Mouse (Mus musculus) gastrocnemius, postnatal 14 days (tissue): ENCODE measurements around the gene Spsb3. TPM values are rescaled to one million over a fixed set of nuclear protein-coding genes. Genes with fewer than 3 reads are reported as not detected.
A peak's percentile ranks its signal among the peaks of the same experiment; 100 is the strongest.

ENCODE experiments used
- DNase-seq: peaks from one replicate; pipeline ENCODE4 v3.0.0; 2021; ENCODE audit warnings: mixed read lengths
- intact Hi-C: fragments of 180-260 bp; cut with DNase I; formaldehyde crosslinking; loops from one replicate; pipeline ENCODE4 v1.15.1; 2025; ENCODE audit warnings: low total_unique reads
- long read RNA-seq, 2 experiments: library from polyadenylated mRNA; stranded (forward); transcript quantifications; one replicate each; pipeline ENCODE4 v2.0.0; 2021
- total RNA-seq, 2 experiments: library from RNA; stranded (reverse); gene quantifications; 2 replicates each; pipeline ENCODE4 v1.2.3; 2021

The Spsb3 gene
- total RNA-seq: 10 to 100 TPM; 24.4 to 29.2 TPM
- long read RNA-seq, experiment 1, transcript Spsb3-203 (7 exons, 1,641 nt): minor isoform, 13 of 110 reads
- long read RNA-seq, experiment 1, transcript Spsb3-209 (7 exons, 1,953 nt): major isoform, 71 of 110 reads
- long read RNA-seq, experiment 1, partial matches to known transcripts: 3 of 110 reads
- long read RNA-seq, experiment 1, other reads (novel, unspliced or antisense): 19 of 110 reads
- long read RNA-seq, experiment 2, transcript Spsb3-209 (7 exons, 1,953 nt): major isoform, 62 of 91 reads
- long read RNA-seq, experiment 2, transcript Spsb3-203 (7 exons, 1,641 nt): minor isoform, 7 of 91 reads
- long read RNA-seq, experiment 2, transcript Spsb3-202 (7 exons, 2,004 nt): minor isoform, 5 of 91 reads
- long read RNA-seq, experiment 2, partial matches to known transcripts: 2 of 91 reads
- long read RNA-seq, experiment 2, other reads (novel, unspliced or antisense): 15 of 91 reads

- DNase-seq: peak; percentile 99
- intact Hi-C loops: no loop called here
These were observed at the start of gene Spsb3, which contains the start of gene Nubp2 for GRCm38 (mm10) chr17:24886134-24886931. Gene Spsb3 (plus strand): TSS chr17:24886643. Gene Nubp2 (minus strand): TSS chr17:24886349.

DNA sequence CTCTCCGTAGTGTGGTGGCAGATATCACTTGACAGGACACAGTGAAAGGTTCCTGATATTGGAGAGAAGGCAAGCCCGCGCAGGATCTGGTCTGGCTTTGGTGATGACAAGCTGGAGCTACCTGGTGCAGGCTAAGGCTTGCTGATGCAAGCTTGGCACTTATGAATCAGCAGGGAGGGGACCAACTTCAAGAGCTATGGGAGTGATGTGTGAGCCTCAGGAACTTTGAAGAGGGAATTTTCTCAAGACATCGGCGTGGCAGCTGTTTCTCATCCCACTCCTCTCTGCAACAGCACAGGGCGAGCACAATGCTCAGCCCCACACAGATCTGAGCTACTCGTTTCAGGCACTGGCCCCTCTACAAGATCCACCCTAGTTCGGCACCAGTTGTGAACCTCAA, 46.6 kb upstream of the Spsb3 start, which contains the start of gene Hagh:
Gene Hagh, plus strand, starts transcription at position 302 of the 400 bp plus-strand sequence.
- no peak for DNase-seq
- intact Hi-C loops: no loop called here

DNA sequence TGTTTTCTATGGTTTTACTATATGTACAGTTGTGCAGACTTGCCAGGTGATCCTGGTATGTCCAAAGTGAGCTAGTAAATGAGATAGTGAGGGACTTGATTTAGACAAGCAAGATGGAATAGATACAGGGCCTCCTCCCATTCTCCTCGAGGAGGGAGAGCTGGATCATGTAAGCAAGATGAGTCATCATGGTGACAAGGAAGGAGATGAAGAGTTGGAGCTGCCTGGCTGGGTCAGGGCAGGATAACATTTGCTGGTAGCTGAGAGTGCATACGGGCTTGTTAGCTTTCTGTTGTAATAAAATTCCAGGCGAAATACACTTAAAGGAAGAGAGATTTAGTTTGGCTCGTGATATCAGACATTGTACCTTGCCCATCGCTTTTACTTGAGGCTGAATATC, 46.1 kb upstream of the Spsb3 start:
- no peak for DNase-seq

DNA sequence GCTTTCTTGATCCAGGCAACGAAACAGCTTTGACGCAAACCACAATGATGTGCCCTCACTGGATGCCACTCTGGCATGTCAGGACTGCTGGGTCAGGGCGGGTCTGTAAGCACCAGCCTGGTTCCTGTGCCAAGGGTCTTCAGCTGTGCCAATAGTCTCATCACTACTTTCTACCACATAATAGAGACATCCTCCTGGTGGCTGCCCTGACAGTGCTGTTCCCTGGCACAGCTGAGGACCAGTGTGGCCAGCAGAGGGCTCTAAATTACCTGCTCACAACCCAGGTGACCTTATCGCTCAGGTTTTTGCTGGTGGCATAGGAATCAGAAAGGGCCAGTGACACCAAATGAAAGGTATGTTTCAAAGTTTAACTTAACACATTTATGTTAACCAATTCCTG, 45.3 kb upstream of the Spsb3 start:
- no peak for DNase-seq
- intact Hi-C loops: no loop called here

More for the DNA sequence above, 46.1 kb upstream of the Spsb3 start:
- intact Hi-C loops: no loop called here

DNA sequence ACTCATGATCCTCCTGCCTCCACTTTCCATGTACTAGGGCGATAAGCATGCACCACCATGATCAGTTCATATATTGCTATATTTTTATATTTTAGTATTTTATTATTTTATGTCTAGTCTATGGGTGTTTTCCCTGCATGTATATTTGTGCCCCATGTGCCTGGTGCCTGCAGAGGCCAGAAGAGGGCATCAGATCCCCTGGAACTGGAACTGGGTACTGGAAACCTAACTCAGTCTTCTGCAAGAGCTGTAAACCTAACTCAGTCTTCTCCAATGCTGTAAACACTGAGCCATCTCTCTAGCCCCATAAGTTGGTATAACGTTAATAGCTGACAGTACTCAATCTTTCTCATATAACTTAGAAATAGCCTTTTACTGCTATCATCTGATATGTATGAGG, 43.8 kb upstream of the Spsb3 start:
- intact Hi-C loops: no loop called here
- DNase-seq: no peak

GRCm38 (mm10) chr17:24844525-24844924, 41.9 kb upstream of the Spsb3 start:
- no peak for DNase-seq
- intact Hi-C loops: no loop called here

DNA sequence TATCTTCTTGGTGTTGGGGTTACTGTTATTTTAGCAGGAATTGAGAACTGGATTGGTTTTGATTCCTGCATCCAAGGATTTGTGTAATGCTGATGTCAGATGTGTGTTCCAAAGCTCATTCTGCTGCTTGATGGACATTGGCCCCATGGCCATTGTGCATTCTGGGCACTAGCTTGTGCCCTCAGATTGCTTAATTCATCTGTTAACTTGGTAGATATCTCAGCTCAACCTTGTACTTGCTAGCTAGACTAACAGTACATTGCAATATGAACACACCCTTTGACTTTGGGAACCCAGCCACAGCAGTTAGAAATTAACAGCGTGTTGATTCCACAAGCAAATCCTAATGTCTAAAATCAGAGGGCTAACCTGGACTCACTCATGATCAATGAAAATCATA, 39.1 kb upstream of the Spsb3 start:
- no peak for DNase-seq
- intact Hi-C loops: no loop called here

DNA sequence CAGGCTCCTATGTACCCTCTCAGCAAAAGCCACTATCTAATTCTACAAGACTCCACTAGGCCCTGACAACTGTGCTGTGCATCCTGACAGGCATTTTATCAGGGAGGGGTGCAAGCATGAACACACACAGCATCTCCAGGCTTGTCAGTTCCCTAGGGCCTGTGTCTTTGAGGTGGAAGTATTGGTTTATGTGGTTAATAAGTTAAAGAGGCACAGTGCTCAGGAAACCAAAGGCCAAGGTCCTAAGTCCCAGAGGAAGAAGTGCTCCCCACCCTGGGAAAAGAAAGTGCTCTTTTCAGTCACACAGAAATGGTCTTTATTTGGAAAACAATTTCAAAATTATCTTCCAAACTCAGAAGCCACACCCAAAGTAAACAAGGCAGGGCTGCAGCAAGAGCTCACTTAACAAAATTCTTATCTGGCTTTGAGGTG, 37.8 kb upstream of the Spsb3 start:
- intact Hi-C loops: no loop called here
- DNase-seq: no peak

- intact Hi-C loops: no loop called here
- DNase-seq: peak; percentile 52
These were observed 36.7 kb upstream of the Spsb3 start for GRCm38 (mm10) chr17:24849733-24850064.

DNA sequence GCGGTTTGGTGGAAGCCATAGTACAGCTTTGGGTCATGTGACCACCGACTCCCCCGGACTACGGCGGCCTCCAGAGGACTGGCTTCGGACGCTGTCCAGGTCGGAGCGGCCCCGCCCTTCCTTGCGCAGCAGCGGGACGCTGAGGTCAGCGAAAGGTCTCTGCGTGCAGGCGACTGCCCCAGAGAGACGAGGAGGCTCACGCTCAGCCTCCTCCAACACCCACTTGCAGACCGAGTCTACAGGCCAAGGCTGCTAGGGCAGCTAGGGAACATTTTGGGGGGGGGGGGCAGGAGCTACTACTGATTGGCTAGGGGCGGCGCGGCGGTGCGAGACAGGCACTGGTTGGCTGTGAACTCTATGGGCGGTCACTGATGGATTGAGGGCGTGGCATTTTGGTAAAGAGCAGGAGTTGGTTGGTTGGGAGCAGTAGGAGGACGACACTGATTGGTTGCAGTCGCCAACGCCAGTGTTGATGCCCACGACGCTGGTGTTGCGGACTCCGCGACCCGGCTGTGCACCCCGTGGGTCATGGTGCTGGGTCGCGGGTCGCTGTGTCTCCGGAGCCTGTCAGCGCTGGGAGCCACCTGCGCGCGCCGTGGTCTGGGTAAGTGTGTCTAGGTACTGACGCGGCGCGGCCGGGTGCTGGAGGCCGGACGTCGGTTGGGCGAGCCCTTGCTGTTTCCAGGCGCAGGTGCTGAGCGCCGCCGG, 36.2 kb upstream of the Spsb3 start, which contains the start of gene Fahd1:
Gene Fahd1, minus strand, starts transcription at position 300 of the 708 bp plus-strand sequence.
- DNase-seq: peak; percentile 95
- intact Hi-C loops: no loop called here

GRCm38 (mm10) chr17:24850773-24851127, 35.7 kb upstream of the Spsb3 start:
- intact Hi-C loops: no loop called here
- DNase-seq: no peak

DNA sequence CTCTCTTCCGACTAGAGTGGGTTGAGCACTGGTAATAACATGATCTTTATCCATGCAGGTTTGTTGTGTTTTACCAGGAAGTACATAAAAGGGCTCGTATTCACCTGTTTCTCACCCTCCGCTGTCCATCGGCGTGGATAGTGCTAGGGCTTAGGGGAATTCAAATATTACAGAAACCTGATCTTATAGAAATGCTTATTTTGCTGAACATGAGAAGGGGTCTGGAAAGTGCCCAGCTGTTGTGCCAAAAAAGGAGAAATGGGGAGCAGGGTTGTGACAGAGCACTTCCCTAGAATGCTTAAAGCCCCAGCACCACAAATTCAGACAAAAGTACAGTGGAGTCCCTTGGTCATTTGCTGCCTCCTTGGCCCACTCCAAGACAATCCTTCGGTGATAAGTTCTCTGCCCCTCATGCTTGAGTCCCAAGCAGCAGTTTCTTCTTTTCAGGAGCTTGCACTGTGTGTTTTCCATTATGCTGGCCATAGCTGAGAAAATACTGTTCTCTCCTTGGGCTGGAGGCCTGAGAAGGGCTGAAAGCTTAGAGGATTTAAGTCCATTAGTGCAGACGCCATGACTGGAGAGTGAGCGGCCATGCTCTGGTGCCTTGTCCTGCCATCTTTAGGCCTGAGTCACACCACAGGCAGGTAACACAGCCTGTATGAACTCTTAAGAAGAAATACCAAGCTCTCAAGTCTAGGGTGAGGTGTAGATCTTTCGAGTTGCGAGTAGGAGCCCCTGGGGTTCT, 34.9 kb upstream of the Spsb3 start:
- intact Hi-C loops: no loop called here
- no peak for DNase-seq

DNA sequence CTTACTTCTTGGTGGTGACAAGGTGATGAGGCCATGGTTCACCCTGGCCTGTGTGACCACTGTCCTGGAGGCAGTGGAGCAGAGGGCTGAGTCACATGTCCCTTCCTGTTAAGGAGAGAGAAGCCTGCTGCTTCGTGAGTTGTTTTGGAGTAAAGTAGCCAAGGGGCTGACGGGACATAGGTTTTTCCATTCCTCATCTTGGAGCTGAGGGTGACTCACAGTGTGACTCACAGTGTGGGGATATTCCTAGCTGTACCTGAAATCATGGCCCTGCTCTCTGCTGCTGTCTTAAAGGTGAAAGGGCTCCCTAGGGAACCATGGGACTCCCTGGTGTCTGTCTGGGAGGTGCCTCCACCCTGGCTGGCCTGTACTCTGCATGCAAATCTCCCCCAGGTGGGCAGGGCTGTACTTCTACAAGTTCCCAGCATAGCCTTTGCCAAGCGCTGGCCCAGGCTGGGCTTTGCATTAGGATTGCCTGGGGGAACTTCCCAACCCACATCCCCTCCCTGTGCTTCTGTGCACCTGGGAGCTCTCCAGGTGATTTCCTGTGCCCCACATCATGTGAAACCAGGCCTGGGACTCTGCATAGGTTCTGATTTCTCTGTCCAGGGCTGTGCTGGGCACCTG, 30.5 kb upstream of the Spsb3 start:
- no peak for DNase-seq
- intact Hi-C loops: no loop called here

GRCm38 (mm10) chr17:24856589-24856988, 29.9 kb upstream of the Spsb3 start:
- intact Hi-C loops: no loop called here
- DNase-seq: no peak

DNA sequence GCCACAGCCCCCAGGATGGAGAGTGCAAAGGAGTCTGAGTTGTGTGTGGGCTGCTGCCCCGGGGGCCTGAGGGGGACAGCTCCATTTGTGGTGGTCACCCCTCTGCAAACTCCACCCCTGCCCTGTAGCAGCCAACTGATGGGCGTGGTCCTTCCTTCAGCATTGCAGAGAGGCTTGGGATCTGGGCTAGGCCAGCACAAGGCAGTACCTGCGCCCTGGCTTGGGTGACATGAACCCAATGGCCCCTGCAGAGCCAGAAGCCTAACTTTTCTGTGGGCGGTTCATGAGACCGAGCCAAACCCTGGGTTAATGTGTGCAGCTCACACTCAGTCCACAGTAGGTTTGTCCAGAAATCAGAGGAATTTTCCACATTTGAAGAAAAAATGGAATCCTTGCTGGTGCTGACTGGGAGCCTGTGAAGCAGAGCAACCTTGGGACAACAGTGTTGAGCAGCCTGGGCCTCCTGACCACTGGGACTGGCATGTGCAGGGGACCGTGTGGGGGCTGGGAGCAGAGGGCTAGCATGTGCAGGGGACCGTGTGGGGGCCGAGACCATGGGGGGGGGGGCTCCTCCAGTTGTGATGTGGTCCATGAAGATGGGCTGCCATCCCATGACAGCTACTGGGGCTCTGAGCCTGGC, 28.5 kb upstream of the Spsb3 start:
- DNase-seq: no peak
- intact Hi-C loops: no loop called here

DNA sequence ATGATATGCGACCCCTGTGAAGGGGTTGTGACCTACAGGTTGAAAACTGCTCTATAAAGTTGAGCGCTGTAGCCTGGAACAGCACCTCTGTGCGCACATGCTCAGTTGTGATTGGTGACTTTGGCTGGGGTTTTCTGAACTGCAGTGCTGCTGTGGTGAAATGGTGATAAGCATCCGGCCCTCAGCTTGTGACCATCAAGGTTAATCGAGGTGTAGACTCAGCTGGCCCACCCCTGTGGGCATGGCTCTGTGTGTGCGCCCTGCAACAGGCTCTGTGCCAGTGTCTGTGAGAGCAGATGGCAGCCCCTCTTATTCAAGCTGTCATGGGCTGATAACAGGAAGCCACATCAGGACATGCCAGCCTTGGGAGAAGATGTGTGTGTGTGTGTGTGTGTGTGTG, 27.5 kb upstream of the Spsb3 start:
- DNase-seq: no peak
- intact Hi-C loops: no loop called here

GRCm38 (mm10) chr17:24860076-24860475, 26.4 kb upstream of the Spsb3 start:
- no peak for DNase-seq
- intact Hi-C loops: no loop called here

DNA sequence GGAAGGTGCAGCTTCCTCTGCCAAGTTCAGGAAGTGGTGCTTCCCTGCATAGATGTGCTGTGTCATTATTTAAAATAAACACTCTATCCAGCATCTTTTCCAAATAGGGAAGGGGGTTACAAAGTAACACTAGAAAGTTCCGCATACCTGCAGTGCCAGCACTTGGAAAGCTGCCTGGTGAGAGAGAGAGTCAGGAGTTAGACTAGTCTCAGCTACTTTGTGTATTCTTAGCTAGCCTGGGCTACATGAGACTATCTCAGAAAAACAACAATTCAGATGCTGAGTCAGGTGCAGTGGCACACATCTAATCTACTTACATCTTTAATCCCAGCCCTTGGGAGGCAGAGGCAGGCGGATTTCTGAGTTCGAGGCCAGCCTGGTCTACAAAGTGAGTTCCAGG, 24.7 kb upstream of the Spsb3 start:
- intact Hi-C loops: no loop called here
- no peak for DNase-seq
